Mouse (Mus musculus) yolk sac, embryonic 10.5 days (tissue): Measurements from ENCODE around the gene Pofut1.
"Not testable (repeated sequence)": the region's sequence is repeated elsewhere in the genome, so short reads cannot be mapped to it uniquely, and the experiment has no call there.

ENCODE experiments used
- DNase-seq: peaks from one replicate; pipeline ENCODE4 v3.0.0-alpha.2; 2017; ENCODE audit warnings: low spot score

The Pofut1 gene

GRCm38 (mm10) chr2:153239021-153239859 is 2.1 kb upstream of the Pofut1 start:
- DNase-seq, result no peak

DNA sequence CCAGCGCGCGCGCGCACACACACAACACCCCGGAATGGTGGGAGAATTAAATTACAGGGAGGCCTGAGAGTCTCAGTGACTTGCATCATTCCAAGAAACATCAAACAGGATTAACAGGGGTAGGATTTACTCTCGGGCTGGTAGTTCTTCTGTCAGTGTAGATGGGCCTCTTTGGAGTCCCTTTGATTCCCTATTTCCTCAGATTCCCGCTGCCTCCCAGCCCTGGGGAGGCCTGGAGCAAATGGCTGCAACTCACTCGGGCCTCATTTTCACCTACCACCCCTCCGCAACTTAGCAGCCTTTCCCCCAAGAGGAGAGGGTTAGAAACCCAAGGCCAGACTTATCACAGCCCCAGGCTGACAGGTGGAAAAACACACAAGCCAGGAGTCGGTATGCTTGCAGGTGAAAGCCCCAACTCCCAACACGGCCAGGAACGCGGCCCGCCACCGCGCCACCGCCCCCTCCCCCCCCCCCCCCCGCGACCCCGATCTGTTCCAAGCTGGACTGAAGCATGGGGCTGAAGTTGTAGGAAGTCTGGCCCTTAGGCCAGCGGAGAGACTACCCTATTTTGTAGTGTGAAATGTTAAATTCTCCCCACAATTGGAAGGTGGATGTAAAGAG is 1.4 kb upstream of the Pofut1 start:
- peak; percentile 40 for DNase-seq

DNA sequence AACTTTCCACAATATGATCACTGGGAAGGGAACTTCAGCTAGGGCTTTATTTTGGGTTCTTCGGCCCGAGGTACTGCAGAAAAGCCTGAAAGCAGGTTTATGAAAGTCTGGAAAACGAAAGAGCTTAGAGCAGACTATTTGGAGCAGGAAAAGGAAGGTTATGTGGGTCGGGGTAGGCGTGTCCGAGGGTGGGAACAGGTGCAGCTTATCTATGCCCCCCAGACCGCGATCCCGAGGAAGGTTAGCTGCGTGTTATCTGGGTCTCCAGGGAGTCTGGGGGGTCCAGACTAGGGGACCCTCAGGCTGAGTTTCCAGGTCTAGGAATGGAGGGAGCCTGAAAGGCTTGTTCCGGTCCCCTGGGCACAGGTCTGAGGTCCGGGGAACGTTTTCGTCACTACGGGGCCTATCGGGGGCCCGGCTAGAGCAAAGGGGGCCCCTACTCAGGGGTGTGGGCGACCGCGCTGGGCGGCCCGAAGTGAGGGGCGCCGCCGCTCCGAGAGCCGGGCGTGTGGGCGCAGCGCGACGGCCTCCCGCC is 565 bp upstream of the Pofut1 start:
- peak; percentile 74 for DNase-seq

GRCm38 (mm10) chr2:153242156-153242555 is 823 bp downstream of the Pofut1 start:
- no peak for DNase-seq

DNA sequence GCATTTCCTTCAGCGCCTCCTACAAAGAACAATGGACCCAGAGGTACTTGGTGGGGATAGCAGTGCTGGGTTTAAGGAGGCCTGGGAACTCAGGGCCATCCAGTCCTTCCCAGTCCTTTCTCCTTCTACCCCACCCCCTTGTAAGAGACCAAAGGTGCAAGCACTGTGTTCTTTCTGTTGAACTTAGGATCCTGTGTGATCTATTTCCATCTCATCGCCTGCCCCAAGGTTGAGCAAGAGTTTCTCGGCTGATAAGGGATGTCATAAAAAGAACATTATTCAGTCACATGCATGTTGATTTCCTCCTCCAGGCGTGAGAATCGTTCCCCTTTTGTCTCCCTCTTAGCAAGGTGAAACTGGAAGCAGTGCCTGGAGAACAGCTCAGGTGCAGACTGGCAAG is 8.4 kb downstream of the Pofut1 start:
- DNase-seq, result peak; percentile 76

GRCm38 (mm10) chr2:153256604-153257003 is 15.3 kb downstream of the Pofut1 start:
- no peak for DNase-seq

DNA sequence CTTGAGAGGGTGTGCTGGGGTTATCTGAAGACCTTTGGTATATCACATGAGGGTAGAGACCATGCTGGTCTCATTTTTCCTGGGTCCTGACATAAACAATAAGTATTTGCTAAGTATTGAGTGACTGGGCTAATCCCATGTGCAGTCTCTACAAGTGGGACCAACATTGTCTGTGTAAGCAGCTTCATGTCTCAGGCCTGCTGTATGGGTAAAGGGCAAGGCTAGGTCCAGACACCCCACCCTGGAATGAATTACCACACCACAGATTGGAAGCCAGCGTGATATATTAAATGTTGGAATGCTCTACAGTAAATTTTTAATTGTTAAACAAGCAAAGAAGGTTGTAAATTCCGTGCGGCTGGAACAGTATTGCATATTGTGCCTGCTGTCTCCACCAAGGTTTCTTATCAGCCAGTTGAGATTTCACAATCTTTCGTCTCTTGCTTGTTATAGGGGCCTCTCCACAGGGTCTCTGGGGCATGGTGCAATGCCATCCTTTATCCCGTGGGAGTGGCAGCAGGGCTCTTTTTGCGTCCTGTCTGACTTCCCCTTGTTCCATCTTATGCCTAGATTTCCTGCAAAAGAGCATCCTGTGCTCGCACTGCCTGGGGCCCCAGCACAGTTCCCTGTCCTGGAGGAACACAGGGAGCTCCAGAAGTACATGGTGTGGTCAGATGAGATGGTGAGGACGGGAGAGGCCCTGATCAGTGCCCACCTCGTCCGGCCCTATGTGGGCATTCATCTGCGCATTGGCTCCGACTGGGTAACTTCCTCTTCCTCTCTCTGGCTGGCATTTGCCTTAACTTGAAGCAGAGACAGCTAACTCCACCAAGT is 17.9 kb downstream of the Pofut1 start:
- DNase-seq, result peak; percentile 41

DNA sequence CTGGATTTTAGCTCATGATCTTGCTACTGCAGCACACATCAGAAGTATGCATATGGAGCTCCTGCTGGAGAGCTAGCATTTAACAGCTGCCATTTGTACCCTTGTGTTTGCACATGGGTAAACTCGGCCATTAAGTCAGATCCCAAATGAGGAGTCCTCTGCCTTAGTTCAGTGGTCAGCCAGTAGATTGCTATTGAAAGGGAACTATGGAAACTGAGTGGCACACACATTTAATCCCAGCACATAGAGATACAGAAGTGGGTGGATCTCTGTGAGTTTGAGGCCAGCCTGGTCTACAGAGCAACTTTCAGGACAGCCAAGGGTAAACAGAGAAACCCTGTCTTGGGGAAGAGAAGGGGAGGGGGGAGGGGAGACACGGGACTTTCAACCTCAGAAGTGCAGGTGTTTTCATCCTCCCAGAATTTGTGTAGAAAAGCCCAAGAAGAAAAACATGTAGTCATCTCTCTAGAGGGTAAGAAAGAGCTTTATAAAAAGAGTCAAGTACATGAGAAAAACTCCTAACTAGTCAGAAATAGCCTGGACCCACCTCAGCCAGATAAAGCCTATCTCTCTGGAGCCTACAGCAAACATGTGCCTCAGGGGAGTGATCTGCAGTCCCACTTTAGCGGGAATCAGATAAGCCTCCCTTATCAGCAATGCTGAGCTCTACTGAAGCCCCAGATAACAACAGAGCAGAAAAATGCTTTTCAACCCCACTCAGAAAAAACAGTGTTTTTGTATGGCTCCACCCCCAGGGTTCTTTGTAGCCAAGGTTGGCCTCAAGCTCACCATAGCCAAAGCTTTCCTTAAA is 18.7 kb downstream of the Pofut1 start:
- DNase-seq, result peak; percentile 74

DNA sequence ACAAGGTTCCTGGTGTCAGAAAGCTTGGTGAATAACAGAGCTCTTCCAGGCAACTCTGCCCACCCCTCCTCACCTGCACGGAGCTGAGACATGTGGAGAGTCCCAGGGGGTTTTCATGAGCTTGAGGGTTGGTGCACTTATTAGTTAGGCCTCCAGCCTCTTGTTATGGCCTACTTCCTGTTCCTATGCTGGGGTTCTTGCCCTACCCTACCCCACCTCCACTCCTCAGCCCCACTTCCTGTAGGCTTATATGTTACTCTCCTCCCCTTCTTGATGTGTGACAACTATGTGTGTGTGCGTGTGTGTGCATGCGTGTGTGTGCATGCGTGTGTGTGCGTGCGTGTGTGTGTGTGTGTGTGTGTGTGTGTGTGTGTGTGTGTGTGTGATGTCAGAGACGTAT is 21.7 kb downstream of the Pofut1 start:
- DNase-seq, result no peak

GRCm38 (mm10) chr2:153267331-153267730 is 26.0 kb downstream of the Pofut1 start:
- DNase-seq, result no peak

GRCm38 (mm10) chr2:153270231-153270915 is 29.0 kb downstream of the Pofut1 start:
- not testable (repeated sequence) for DNase-seq

DNA sequence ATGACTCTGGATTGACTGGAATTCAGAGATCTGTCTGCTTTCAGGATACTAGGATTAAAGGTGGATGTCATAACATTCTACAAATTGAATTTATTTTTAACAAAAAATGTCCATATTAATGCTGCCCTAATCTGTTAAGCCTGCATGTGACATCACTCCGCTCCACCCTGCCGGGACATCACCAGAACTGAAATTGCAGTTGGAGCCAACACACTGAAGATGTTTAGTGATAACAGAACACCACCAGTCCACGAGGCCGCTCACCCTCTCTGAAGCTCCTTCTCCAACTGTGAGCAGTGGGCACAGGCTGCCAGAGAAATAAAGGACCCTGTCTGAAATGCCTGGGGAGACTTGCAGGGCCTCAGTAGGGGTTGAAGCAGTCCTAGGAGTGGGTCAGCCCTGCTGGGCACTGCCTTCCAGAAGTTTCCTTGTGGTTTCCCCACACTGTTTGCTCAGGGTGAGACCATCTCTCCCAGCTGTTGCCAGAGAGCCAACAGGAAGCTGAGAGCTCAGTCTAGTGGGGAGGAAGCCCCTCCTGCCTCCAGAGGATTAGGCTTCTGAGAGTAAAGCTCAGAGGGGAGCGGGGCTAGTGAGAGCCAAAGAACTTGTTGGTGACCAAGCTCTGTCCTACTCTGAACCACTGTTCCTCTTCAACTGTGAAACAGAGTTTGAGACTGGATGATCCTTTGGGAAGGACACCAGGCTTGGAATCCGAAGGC is 33.0 kb downstream of the Pofut1 start:
- DNase-seq, result not testable (repeated sequence)

GRCm38 (mm10) chr2:153274919-153275247 is 33.5 kb downstream of the Pofut1 start:
- DNase-seq, result no peak

- DNase-seq, result not testable (repeated sequence)
These were observed 34.2 kb downstream of the Pofut1 start for GRCm38 (mm10) chr2:153275577-153275976.

GRCm38 (mm10) chr2:153276440-153276839 is 35.1 kb downstream of the Pofut1 start:
- no peak for DNase-seq

DNA sequence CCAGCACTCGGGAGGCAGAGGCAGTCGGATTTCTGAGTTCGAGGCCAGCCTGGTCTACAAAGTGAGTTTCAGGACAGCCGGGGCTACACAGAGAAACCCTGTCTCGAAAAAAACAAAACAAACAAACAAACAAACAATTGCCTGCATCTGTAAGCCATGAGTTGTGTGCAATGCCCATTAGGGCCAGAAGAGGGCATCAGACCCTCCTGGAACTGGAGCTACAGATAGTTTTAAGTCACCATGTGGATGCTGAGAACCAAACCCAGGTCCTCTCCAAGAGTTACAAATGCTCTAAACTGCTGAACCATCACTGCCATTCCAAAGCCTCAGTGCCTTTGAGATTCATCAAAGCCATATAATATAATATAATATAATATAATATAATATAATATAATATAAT is 35.5 kb downstream of the Pofut1 start:
- not testable (repeated sequence) for DNase-seq

DNA sequence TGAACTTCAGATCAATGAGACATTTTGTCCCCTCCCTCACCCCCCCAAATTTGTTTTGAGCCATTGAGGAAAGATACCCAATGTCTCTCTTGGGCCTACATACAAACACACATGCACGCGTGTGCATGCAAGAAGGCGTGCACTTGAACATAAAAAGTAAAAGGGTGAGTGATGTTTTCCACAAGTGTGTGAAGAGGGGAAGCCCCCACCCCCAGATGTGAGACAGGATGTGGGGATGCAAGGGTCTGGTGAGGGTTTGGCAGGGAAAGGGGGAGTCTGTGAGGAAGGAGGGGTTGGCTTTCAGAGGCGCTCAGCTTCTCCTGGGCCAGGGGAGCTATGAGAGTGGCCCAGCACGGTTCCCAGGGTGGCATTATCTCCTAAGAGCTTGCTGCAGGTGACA is 37.0 kb downstream of the Pofut1 start:
- no peak for DNase-seq

- DNase-seq, result no peak
These were observed 42.6 kb downstream of the Pofut1 start for GRCm38 (mm10) chr2:153283919-153284318.

GRCm38 (mm10) chr2:153286524-153286923 is 45.2 kb downstream of the Pofut1 start:
- DNase-seq, result no peak

- DNase-seq, result no peak
These were observed 46.5 kb downstream of the Pofut1 start for GRCm38 (mm10) chr2:153287835-153288234.
